Mouse (Mus musculus) CH12.LX (cell line): ENCODE measurements around the gene Nemp1. TPM values are rescaled to one million over a fixed set of nuclear protein-coding genes. Genes with fewer than 3 reads are reported as not detected.

Experiments
- DNase-seq: peaks from one replicate; pipeline ENCODE4 v3.0.0-alpha.2; 2013; ENCODE audit errors: extremely low read depth
- H3K27ac ChIP-seq: 2 replicates; pipeline ENCODE4 v1.5.1; 2012; ENCODE audit warnings: low read depth, mild to moderate bottlenecking, control low read depth, moderate library complexity; ENCODE audit not compliant: insufficient read depth
- H3K27me3 ChIP-seq: replicated peaks from 2 replicates; pipeline ENCODE3; 2012; ENCODE audit warnings: inconsistent platforms
- H3K36me3 ChIP-seq, 2 experiments: replicated peaks in 1 of 2; 2 replicates each; pipeline versions ENCODE3 to v1.6.1; 2012; ENCODE audit warnings: inconsistent platforms in 1 of 2, low read length in 1 of 2, mild to moderate bottlenecking in 1 of 2, mixed read lengths in 1 of 2, moderate library complexity in 1 of 2; ENCODE audit not compliant: control insufficient read depth in 1 of 2, insufficient read depth in 1 of 2
- H3K4me1 ChIP-seq, 2 experiments: 2 replicates each; pipeline ENCODE4 v1.6.1; 2012; ENCODE audit warnings: inconsistent platforms in 1 of 2, moderate library complexity in 1 of 2; ENCODE audit not compliant: insufficient read depth in 2 of 2, control insufficient read depth in 1 of 2
- H3K4me2 ChIP-seq: 2 replicates; pipeline ENCODE4 v1.6.1; 2012; ENCODE audit warnings: low read depth, mild to moderate bottlenecking, control low read depth; ENCODE audit not compliant: poor library complexity, insufficient read depth, severe bottlenecking
- H3K4me3 ChIP-seq, 3 experiments: fragments of 150-350 bp in 1 of 3; sonication (generic) in 1 of 3; replicated peaks in 1 of 3; 2 replicates each; pipeline versions ENCODE3 to v1.5.1; 2011 to 2012; ENCODE audit warnings: low read depth in 2 of 3, low read length in 2 of 3, mild to moderate bottlenecking in 2 of 3, moderate library complexity in 2 of 3, control low read depth in 1 of 3, improper control_type of control experiment in 1 of 3, inconsistent platforms in 1 of 3, mixed read lengths in 1 of 3; ENCODE audit not compliant: poor library complexity in 1 of 3
- H3K79me2 ChIP-seq: replicated peaks from 2 replicates; pipeline ENCODE4 v1.6.1; 2012; ENCODE audit warnings: mild to moderate bottlenecking, moderate library complexity; ENCODE audit not compliant: control insufficient read depth, poor library complexity, insufficient read depth, severe bottlenecking; ENCODE audit errors: extremely low read depth
- H3K9ac ChIP-seq: 2 replicates; pipeline ENCODE4 v1.6.1; 2012; ENCODE audit warnings: low read depth, mild to moderate bottlenecking, control low read depth, moderate library complexity; ENCODE audit not compliant: insufficient read depth
- H3K9me3 ChIP-seq: replicated peaks from 2 replicates; pipeline ENCODE3; 2012; ENCODE audit warnings: low read length, inconsistent platforms, mixed read lengths
- BHLHE40 ChIP-seq: IDR thresholded peaks from 2 replicates; pipeline ENCODE4 v1.6.1; 2011; ENCODE audit warnings: mild to moderate bottlenecking, low read depth, low read length, improper control_type of control experiment
- CHD1 ChIP-seq: IDR thresholded peaks from 2 replicates; pipeline ENCODE4 v1.6.1; 2012; ENCODE audit warnings: low read depth, low read length, improper control_type of control experiment, inconsistent platforms
- CTCF ChIP-seq, 2 experiments: IDR thresholded peaks in 1 of 2; conservative IDR thresholded peaks in 1 of 2; 2 replicates each; pipeline ENCODE4 v1.5.1; 2011 to 2012; ENCODE audit warnings: low read depth in 2 of 2, low read length in 2 of 2, improper control_type of control experiment in 1 of 2, inconsistent platforms in 1 of 2, mild to moderate bottlenecking in 1 of 2, moderate library complexity in 1 of 2
- ELF1 ChIP-seq: IDR thresholded peaks from 2 replicates; pipeline ENCODE4 v1.6.1; 2014; ENCODE audit warnings: low read depth, mild to moderate bottlenecking, inconsistent platforms, low read length, improper control_type of control experiment
- EP300 ChIP-seq: IDR thresholded peaks from 2 replicates; pipeline ENCODE4 v1.6.1; 2011; ENCODE audit warnings: low read length, improper control_type of control experiment
- ETS1 ChIP-seq: conservative IDR thresholded peaks from 2 replicates; pipeline ENCODE4 v1.6.1; 2012; ENCODE audit warnings: low read depth, mild to moderate bottlenecking, inconsistent platforms, low read length, improper control_type of control experiment, moderate library complexity
- JUND ChIP-seq: conservative IDR thresholded peaks from 2 replicates; pipeline ENCODE4 v1.6.1; 2011; ENCODE audit warnings: low read depth, low read length, improper control_type of control experiment
- MAFK ChIP-seq: IDR thresholded peaks from 2 replicates; pipeline ENCODE4 v1.6.1; 2011; ENCODE audit warnings: low read length, improper control_type of control experiment; ENCODE audit not compliant: insufficient replicate concordance
- MAX ChIP-seq: IDR thresholded peaks from 2 replicates; pipeline ENCODE4 v1.6.1; 2011; ENCODE audit warnings: low read length, improper control_type of control experiment
- MAZ ChIP-seq: IDR thresholded peaks from 2 replicates; pipeline ENCODE4 v1.6.1; 2012; ENCODE audit warnings: low read depth, mild to moderate bottlenecking, inconsistent platforms, low read length, improper control_type of control experiment, moderate library complexity
- NELFE ChIP-seq: IDR thresholded peaks from 2 replicates; pipeline ENCODE4 v1.6.1; 2011; ENCODE audit warnings: low read depth, low read length, improper control_type of control experiment
- NRF1 ChIP-seq: IDR thresholded peaks from 2 replicates; pipeline ENCODE4 v1.6.1; 2014; ENCODE audit warnings: low read depth, mild to moderate bottlenecking, inconsistent platforms, low read length, improper control_type of control experiment, moderate library complexity
- PAX5 ChIP-seq: IDR thresholded peaks from 2 replicates; pipeline ENCODE4 v1.6.1; 2012; ENCODE audit warnings: low read length, inconsistent platforms, mixed read lengths
- TBP ChIP-seq: conservative IDR thresholded peaks from 2 replicates; pipeline ENCODE4 v1.6.1; 2011; ENCODE audit warnings: low read depth, low read length, improper control_type of control experiment
- TCF12 ChIP-seq: IDR thresholded peaks from 2 replicates; pipeline ENCODE4 v1.6.1; 2014; ENCODE audit warnings: low read depth, mild to moderate bottlenecking, inconsistent platforms, low read length, improper control_type of control experiment
- UBTF ChIP-seq: IDR thresholded peaks from 2 replicates; pipeline ENCODE4 v1.6.1; 2012; ENCODE audit warnings: low read depth, mild to moderate bottlenecking, inconsistent platforms, low read length, improper control_type of control experiment, moderate library complexity
- ZKSCAN1 ChIP-seq: IDR thresholded peaks from 2 replicates; pipeline ENCODE4 v1.6.1; 2012; ENCODE audit warnings: low read depth, inconsistent platforms, low read length, improper control_type of control experiment, borderline replicate concordance
- ZMIZ1 ChIP-seq: IDR thresholded peaks from 2 replicates; pipeline ENCODE4 v1.6.1; 2012; ENCODE audit warnings: low read depth, mild to moderate bottlenecking, inconsistent platforms, low read length, improper control_type of control experiment
- dilution Hi-C: fragments of 300-500 bp; cut with MboI; formaldehyde crosslinking; loops from 2 replicates; pipeline ENCODE4 v1.14.3; 2020; ENCODE audit warnings: low sequenced_read_pairs; ENCODE audit not compliant: extremely low pct_unique_long_range_greater_than_20kb, extremely low pct_ligation_motif_present
- in situ Hi-C: fragments of 300-500 bp; cut with MboI; formaldehyde crosslinking; loops from 3 replicates; pipeline ENCODE4 v1.14.3; 2019; ENCODE audit warnings: low sequenced_read_pairs, low pct_ligation_motif_present, low pct_unique_long_range_greater_than_20kb, mixed read lengths
- polyA plus RNA-seq: library from polyadenylated mRNA; unstranded; fragments of >175 nt; gene quantifications from 2 replicates; pipeline ENCODE4 v1.2.1, GENCODE M21; 2012; ENCODE audit warnings: low read depth; ENCODE audit not compliant: insufficient read length
- total RNA-seq, 2 experiments: library from RNA; depleted of rRNA; stranded (reverse); fragments of 300-350 nt in 1 of 2; fragments of >200 nt in 1 of 2; gene quantifications; 2 replicates each; pipeline ENCODE4 v1.2.3; 2012 to 2014

The Nemp1 gene
- total and polyA plus RNA-seq, 3 experiments = 8.3 to 17.4 (median 13.2) TPM

DNA sequence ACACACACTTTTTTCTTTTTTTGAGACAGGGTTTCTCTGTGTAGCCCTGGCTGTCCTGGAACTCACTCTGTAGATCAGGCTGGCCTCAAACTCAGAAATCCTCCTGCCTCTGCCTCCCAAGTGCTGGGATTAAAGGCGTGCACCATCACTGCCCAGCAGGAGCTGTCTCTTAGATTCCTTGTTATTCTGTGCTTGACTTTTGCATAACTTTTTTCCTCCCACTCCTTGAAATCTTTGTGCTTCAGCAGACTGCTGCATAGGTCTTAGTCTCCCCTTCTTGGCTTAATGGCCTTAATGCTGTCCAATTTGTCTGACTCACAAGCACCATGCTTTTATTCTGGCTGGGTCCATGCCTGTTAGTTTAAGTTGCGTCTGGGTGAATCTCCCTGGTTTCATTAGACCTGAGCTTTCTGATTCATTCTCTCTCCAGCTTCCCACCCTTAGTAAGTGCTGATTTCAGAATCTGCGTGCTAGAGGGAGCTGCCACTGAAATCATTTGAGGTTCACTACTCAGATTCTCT is 42.2 kb downstream of the Nemp1 start:
- Histone ChIP-seq H3K9ac (no peak overlapping the region), H3K27ac (no peak overlapping the region), H3K4me3 (no peak overlapping the region), H3K4me2 (no peak overlapping the region), H3K4me1 (peaks cover 0 to 3% of the 10 kb centered on the region in 2 experiments; a peak in 1 of 4 replicates), H3K9me3 (no peaks in the 10 kb centered on the region), H3K79me2 (no peaks in the 10 kb centered on the region), H3K27me3 (no peaks in the 10 kb centered on the region), H3K36me3 (no peaks in the 10 kb centered on the region)
- TF ChIP-seq EP300 (no peak), ZMIZ1 (no peak)
- DNase-seq = no peak
- dilution Hi-C loops = no loop called here
- in situ Hi-C loops = no loop called here

DNA sequence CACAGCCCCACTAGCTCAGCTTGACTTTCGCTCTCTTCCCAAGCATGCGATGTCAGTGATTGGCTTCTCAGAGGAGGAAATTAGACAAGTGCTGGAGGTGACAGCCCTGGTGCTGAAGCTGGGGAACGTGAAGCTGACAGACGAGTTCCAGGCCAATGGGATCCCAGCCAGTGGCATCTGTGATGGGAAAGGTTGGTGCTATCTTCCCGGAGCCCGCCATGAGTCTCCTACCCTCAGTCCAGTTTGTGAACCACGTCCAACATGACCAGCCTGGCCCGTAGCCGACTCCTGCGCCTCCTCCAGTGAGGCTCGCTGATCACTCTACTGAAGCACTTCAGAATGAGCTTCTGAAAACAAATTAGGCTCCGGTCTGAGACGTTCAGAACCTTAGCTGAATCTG is 43.6 kb downstream of the Nemp1 start:
- Histone ChIP-seq H3K9ac (no peak overlapping the region), H3K27ac (no peak overlapping the region), H3K79me2 (no peaks in the 10 kb centered on the region), H3K4me3 (no peak overlapping the region), H3K36me3 (no peaks in the 10 kb centered on the region), H3K4me2 (no peak overlapping the region), H3K27me3 (no peaks in the 10 kb centered on the region), H3K9me3 (no peaks in the 10 kb centered on the region), H3K4me1 (peaks cover 0 to 3% of the 10 kb centered on the region in 2 experiments; a peak in 1 of 4 replicates)
- DNase-seq = no peak
- dilution Hi-C loops (no loop called here), in situ Hi-C loops (no loop called here)
- TF ChIP-seq ETS1 = no peak
- TF ChIP-seq UBTF = no peak
- TF ChIP-seq, all 38 proteins: peak for 0

- Histone ChIP-seq H3K27me3 (no peaks in the 10 kb centered on the region), H3K36me3 (no peaks in the 10 kb centered on the region), H3K79me2 (no peaks in the 10 kb centered on the region), H3K4me3 (no peak overlapping the region), H3K9ac (no peak overlapping the region), H3K4me2 (no peak overlapping the region), H3K4me1 (peaks cover 0 to 3% of the 10 kb centered on the region in 2 experiments; a peak in 1 of 4 replicates), H3K9me3 (no peaks in the 10 kb centered on the region), H3K27ac (no peak overlapping the region)
- in situ Hi-C loops = no loop called here
- TF ChIP-seq ETS1 = no peak
- TF ChIP-seq ZKSCAN1 = no peak
- TF ChIP-seq TBP = no peak
- no peak for TF ChIP-seq NRF1
- TF ChIP-seq ELF1 = no peak
- no peak for TF ChIP-seq BHLHE40
- TF ChIP-seq CHD1 = no peak
- no peak for TF ChIP-seq MAX
- no peak for TF ChIP-seq NELFE
- no peak for TF ChIP-seq MAZ
- no peak for TF ChIP-seq JUND
- no peak for TF ChIP-seq PAX5
- no peak for TF ChIP-seq MAFK
- no peak for TF ChIP-seq CTCF (conservative IDR thresholded peaks at IDR 0.05 in 1 of 2, IDR thresholded peaks at IDR 0.05 in 1 of 2; ENCODE audit: low read depth in 2 of 2, low read length in 2 of 2)
- TF ChIP-seq TCF12 = no peak
- TF ChIP-seq ZMIZ1 = no peak
- dilution Hi-C loops = no loop called here
- DNase-seq = no peak
Measured at GRCm38 (mm10) chr10:127712736-127713135, 46.0 kb downstream of the Nemp1 start.
